Mouse (Mus musculus): ENCODE results near the gene Ccdc106. TPM values are rescaled to one million over a fixed set of nuclear protein-coding genes. Genes with fewer than 3 reads are reported as not detected.

The Ccdc106 gene
- total RNA-seq, 2 experiments from 2014 or later: 53.3 to 59.1 TPM

DNA sequence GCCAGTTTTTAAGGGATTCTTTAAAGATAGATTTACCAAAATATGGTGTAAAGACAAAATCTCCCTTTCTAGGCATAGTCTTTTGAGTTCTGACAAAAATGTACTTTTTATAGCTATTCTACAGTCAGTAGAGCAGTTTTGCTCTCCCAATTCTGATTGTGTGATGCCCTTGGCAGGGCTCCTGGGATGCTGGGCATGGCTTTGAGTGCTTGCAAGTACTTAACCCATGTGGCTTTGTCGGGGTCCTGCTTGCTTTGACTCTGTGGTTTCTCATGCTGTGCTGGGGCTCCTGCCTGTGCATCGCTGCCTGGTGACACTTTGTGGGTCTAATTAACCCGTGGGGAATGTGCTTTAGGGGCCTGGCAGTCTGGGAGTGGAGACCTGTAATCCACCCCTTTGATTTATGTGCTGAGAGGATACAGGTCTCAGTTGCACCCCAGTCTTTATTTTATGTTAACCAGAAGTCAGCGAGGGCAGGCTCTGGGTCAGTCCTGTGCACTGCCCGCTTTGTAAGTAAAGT, 66.6 kb downstream of the Ccdc106 start:
- H3K27ac ChIP-seq: no peak overlapping the region
- H3K4me3 ChIP-seq: no peak overlapping the region
- no peak for TF ChIP-seq CTCF (IDR thresholded peaks at IDR 0.05)
- intact Hi-C loops (cut with DNase I): no loop called here
- no peak for DNase-seq (ENCODE audit: extremely low spot score in 1 of 2, low spot score in 2 of 2)

DNA sequence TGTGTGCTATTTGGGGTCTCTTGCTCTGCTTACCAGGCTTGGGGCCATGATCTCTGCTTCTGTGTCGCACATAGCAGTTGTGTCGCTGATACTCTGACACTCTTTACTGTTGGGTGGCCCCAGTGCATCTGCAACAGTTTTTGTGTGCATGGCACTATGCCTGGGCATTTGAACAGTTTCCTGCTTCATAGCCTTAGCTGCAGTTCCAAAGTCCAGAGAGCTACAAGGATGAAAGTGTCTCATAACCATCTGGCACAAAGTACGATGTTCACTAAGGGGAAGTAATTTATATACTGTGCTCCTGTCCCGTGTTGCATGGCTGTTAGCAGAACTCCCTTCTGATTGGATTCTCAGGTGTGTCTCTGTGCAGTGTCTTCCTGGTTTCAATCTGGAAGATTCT, 67.5 kb downstream of the Ccdc106 start:
- no peak for TF ChIP-seq CTCF (IDR thresholded peaks at IDR 0.05)
- H3K27ac ChIP-seq: no peak overlapping the region
- intact Hi-C loops (cut with DNase I): no loop called here
- H3K4me3 ChIP-seq: no peak overlapping the region
- DNase-seq (ENCODE audit: extremely low spot score in 1 of 2, low spot score in 2 of 2): no peak

DNA sequence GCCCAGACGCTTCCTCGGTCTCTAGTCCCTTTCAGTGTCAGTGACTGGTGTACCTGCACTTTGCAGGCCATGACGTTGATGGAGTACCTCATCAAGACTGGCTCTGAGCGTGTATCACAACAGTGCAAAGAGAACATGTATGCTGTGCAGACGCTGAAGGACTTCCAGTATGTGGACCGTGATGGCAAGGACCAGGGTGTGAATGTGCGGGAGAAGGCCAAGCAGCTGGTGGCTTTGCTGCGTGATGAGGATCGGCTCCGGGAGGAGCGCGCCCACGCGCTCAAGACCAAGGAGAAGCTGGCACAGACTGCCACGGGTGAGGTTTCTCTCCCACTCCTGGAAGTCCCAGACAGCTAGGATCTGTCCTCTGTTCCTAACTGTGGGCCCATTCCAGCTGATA, 69.5 kb downstream of the Ccdc106 start:
- DNase-seq (ENCODE audit: extremely low spot score in 1 of 2, low spot score in 2 of 2): peak in 1 of 2 experiments; percentile 51
- intact Hi-C loops (cut with DNase I): no loop called here

DNA sequence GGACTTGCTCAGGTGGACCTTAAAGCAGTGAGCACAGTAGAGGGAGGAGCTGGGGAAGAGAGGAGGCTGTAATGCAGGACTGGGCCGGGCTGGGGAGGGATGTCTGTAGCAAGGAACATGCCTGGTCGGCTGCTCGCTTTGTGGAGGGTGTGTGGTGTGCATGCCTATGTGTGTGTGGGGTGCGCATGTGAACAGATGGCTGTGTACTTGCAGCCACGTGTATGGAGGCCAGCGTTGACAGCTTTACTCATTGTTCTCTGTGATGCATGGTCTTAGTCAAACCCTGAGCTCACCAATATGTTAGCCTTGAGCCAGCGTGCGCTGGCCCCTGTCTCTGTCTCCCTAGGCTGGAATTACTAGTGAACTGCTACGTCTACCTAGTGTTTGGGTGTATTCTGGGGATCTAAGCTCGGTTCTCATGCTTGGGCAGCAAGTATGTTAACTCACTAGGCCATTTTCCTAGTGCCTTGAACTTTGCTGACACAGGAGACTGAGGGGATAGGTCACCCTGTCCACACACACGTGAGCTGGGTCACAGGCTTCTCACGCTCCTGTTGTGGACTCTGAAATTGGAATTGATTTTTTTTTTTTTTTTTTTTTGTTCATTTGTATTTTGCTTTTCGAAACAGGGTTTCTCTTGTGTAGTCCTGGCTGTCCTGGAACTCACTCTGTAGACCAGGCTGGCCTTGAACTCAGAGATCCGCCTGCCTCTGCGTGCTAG, 70.8 kb downstream of the Ccdc106 start:
- Histone ChIP-seq H3K4me3 (no peak overlapping the region), H3K27ac (peak overlapping the region; percentile 28; the same call in 1 of the 2 replicates)
- intact Hi-C loops (cut with DNase I): no loop called here
- TF ChIP-seq CTCF (IDR thresholded peaks at IDR 0.05): no peak
- no peak for DNase-seq (ENCODE audit: extremely low spot score in 1 of 2, low spot score in 2 of 2)

More for the DNA sequence above, 69.5 kb downstream of the Ccdc106 start:
- no peak overlapping the region for H3K4me3 ChIP-seq
- TF ChIP-seq CTCF (IDR thresholded peaks at IDR 0.05): no peak
- peak overlapping the region; percentile 36; the same call in 1 of the 2 replicates for H3K27ac ChIP-seq

DNA sequence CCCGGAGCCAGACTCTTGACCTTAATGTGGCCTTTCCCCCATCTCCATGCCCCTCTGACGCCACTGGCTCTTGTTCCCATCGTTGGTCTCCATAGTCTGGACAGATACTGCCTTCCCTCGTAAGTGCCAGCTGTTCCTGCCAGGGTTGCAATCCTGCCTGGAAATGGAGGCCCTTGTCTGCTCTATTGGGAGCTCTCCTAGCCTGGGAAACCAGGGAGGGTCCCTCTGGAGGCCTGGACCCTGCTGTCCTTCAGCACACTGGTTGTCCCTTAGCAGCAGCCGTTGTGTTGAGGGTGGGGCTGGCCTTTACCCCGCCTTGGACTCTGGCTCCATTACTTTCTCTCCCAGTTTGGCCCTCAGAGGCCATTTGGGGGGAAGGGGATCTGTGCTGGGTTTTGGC, 72.0 kb downstream of the Ccdc106 start:
- intact Hi-C loops (cut with DNase I): no loop called here
- H3K27ac ChIP-seq: peak overlapping the region; percentile 71
- no peak for DNase-seq (ENCODE audit: extremely low spot score in 1 of 2, low spot score in 2 of 2)

DNA sequence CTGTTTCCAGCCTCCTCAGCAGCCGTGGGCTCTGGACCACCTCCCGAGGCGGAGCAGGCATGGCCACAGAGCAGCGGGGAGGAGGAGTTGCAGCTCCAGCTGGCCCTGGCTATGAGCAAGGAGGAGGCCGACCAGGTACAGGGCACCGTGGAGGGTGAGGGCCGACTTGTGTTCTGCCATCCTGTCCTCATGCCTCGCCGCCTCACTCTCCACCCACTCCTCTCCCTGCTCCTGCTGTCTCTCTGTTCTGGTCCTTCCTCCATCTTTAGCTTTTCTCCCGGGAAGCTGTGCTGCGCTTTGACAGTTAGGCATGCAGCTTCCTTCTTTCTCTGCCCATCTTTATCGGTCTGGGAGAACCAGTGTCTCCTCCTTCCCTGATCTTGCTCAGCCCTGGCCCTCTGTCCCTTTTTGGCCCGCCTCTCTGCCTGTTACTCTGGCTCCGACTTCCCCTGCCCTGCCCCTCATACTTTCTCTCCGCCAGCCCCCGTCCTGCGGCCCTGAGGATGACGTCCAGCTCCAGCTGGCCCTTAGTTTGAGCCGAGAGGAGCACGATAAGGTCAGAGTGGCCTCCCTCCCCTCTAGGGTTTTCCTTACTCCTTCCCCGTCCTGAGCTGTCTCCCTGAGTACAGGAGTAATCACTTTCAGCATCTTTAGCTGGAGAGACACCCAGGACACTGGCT, 72.6 kb downstream of the Ccdc106 start:
- H3K27ac ChIP-seq: peak overlapping the region; percentile 71
- no peak overlapping the region for H3K4me3 ChIP-seq
- peak in 1 of 2 experiments; percentile 40 for DNase-seq (ENCODE audit: extremely low spot score in 1 of 2, low spot score in 2 of 2)
- intact Hi-C loops (cut with DNase I): no loop called here
- no peak for TF ChIP-seq CTCF (IDR thresholded peaks at IDR 0.05)

More for the DNA sequence above, 72.0 kb downstream of the Ccdc106 start:
- no peak for TF ChIP-seq CTCF (IDR thresholded peaks at IDR 0.05)
- H3K4me3 ChIP-seq: no peak overlapping the region

DNA sequence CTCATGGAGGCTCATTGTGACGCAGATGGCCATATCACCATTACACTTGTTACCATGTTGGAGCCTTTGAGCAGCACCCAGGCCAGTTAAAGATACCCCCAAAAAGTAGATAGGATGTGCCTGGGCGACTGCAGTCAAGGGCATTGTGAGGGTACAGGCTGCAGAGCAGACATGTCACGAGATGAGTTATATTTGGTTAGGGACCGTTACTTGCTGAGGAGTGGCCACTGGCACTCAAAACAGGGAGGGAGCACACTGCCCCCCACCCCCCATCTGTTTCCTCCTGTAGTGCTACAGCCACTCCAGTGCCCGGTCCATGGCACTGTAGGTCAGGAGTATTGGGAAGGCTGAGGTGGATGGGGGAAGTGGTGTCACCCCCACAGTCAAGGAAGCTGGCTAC, 78.4 kb downstream of the Ccdc106 start:
- intact Hi-C loops (cut with DNase I): no loop called here
- no peak for DNase-seq (ENCODE audit: extremely low spot score in 1 of 2, low spot score in 2 of 2)
- Histone ChIP-seq H3K27ac (no peak overlapping the region), H3K4me3 (no peak overlapping the region)
- TF ChIP-seq CTCF (IDR thresholded peaks at IDR 0.05): no peak

DNA sequence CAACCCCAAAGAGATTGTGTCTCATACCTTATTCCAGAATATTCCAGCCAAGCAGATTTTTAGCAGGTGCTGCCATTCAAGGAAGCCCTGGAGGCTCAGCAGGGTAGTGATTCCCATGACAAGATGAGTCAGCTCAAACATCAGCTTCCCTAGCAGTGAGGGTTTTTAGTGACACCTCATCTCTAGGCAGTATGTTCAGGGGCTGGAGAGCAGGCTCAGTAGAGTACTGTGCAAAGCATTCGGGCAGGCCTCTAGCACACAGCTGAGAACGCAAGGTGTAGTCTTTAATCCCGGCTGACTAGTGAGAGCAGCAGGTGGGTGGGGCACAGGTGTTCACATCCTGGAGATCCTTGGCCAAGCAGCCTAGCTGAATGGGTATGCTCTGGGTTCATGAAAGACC, 79.4 kb downstream of the Ccdc106 start:
- no peak for DNase-seq (ENCODE audit: extremely low spot score in 1 of 2, low spot score in 2 of 2)
- intact Hi-C loops (cut with DNase I): no loop called here
- no peak; the same call in 1 of the 2 replicates for TF ChIP-seq CTCF (IDR thresholded peaks at IDR 0.05)
- H3K27ac ChIP-seq: no peak overlapping the region
- H3K4me3 ChIP-seq: no peak overlapping the region

DNA sequence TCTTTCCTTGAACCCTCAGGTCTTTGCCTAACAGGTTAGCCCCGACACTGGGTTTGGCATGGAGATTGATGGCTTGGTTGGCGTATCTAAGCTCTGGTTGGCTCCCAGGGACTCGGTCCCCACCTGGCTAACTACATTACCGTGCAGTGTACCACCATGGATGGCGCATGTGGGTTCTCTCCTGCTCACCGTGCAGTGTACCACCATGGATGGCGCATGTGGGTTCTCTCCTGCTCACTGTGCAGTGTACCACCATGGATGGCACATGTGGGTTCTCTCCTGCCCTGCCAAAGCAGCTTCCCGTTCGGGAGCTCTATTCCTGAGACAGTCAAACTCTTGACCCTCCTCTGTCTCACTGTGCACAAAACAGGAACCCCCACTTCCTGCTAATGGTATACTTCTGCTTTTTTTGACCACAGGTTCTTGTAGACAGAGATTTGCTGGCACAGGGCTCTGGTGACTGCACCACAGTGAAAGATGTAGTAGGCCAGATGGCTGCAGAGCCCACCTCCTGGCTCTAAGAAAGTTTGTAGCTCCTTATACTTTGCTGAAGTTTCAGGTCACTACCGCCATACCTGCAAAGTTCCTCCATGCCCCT, 80.8 kb downstream of the Ccdc106 start:
- no peak overlapping the region for H3K4me3 ChIP-seq
- no peak for TF ChIP-seq CTCF (IDR thresholded peaks at IDR 0.05)
- no peak for DNase-seq (ENCODE audit: extremely low spot score in 1 of 2, low spot score in 2 of 2)
- intact Hi-C loops (cut with DNase I): no loop called here
- H3K27ac ChIP-seq: no peak overlapping the region

DNA sequence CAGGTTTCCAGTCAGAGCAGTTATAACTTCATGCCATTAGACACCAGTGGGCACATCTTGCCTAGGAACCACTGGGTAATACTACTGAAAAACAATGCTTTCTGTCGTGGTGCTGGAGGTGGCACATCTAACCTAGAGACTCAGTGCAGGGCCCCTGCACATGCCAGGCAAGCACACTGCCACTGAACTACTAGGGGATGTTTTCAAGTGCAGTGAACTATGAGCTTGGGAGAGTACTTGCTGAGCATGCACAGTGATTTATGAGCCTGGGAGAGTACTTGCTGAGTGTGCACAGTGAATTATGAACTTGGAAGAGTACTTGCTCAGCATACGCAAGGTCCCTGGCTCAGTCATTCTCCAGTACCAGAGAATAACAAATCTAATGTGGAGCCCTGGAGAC, 82.2 kb downstream of the Ccdc106 start:
- no peak for DNase-seq (ENCODE audit: extremely low spot score in 1 of 2, low spot score in 2 of 2)
- Histone ChIP-seq H3K4me3 (no peak overlapping the region), H3K27ac (no peak overlapping the region)
- intact Hi-C loops (cut with DNase I): no loop called here
- TF ChIP-seq CTCF (IDR thresholded peaks at IDR 0.05): no peak

DNA sequence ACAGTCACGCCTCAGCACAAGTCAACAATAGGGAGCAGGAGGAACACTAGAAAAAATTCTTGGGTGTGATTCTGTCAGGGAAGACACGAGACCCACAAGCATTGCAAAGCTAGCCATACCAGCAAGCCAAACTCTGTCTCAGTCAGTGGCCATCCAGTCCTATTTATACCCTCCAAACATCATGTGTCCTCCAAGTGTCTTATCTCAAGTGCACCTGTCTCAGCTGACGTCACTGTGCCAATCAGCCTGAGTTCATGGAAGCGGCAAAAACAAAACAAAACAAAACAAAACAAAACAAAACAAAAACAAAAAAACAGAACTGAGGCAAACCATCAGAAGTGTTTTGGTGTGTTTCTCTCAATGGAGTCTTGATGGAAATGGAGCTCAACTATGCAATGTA, 87.9 kb downstream of the Ccdc106 start:
- no peak overlapping the region for H3K27ac ChIP-seq
- no peak for DNase-seq (ENCODE audit: extremely low spot score in 1 of 2, low spot score in 2 of 2)
- intact Hi-C loops (cut with DNase I): no loop called here
- TF ChIP-seq CTCF (IDR thresholded peaks at IDR 0.05): no peak
- no peak overlapping the region for H3K4me3 ChIP-seq

DNA sequence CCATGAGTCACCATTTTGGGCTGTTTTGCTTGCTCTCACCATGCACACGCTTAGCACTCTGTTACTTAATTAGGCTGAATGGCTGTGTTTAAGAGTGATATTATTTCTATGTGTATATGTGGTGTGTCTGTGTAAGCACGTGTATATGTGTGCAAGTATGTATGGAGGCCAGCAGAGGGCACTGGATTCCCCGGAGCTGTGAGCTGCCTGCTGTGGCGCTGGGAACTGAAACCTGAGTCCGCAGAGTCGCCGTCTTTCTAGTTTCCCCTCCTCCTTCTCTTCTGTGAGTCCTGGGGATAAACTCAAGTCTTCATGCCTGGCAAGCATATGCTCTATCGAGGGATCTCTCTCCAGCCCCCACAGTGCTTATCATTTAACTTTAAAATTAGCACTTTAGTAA, 88.9 kb downstream of the Ccdc106 start:
- intact Hi-C loops (cut with DNase I): no loop called here
- DNase-seq (ENCODE audit: extremely low spot score in 1 of 2, low spot score in 2 of 2): no peak
- no peak for TF ChIP-seq CTCF (IDR thresholded peaks at IDR 0.05)

More for the DNA sequence above, 88.9 kb downstream of the Ccdc106 start:
- no peak overlapping the region for H3K27ac ChIP-seq
- no peak overlapping the region for H3K4me3 ChIP-seq

Other genes with a start within 250 kb of the Ccdc106 start
- not detected for gene Fam71e2, start 249.3 kb upstream of the Ccdc106 start, total RNA-seq (2021)
- under 1 TPM; 0.36 to 0.58 TPM for gene Il11, start 237.7 kb upstream of the Ccdc106 start, total RNA-seq (2021)
- not detected for gene Tmem190, start 237.6 kb upstream of the Ccdc106 start, total RNA-seq (2021)
- gene Tmem238, start 230.9 kb upstream of the Ccdc106 start, total RNA-seq (2021): 1 to 10 TPM; 2.5 to 4.0 TPM
- 100 to 1,000 TPM; 421 to 437 TPM for gene Rpl28, start 227.7 kb upstream of the Ccdc106 start, total RNA-seq (2021)
- 100 to 1,000 TPM; 104 to 117 TPM for gene Ube2s, start 208.0 kb upstream of the Ccdc106 start, total RNA-seq (2021)
- 100 to 1,000 TPM; 134 to 138 TPM for gene Shisa7, start 175.9 kb upstream of the Ccdc106 start, total RNA-seq (2021)
- gene Isoc2b, start 150.3 kb upstream of the Ccdc106 start, total RNA-seq (2021): 1 to 10 TPM; 6.9 to 9.3 TPM
- gene Isoc2a, start 143.4 kb upstream of the Ccdc106 start, total RNA-seq (2021): 10 to 100 TPM; 11.3 to 12.6 TPM
- gene Gm36210, start 114.0 kb upstream of the Ccdc106 start, total RNA-seq (2021): under 1 TPM; 0.27 to 0.28 TPM
- 10 to 100 TPM; 15.8 to 16.4 TPM for gene Zfp628, start 105.3 kb upstream of the Ccdc106 start, total RNA-seq (2021)
- gene Nat14, start 98.5 kb upstream of the Ccdc106 start, total RNA-seq (2021): 100 to 1,000 TPM in 1 of 2 experiments, 10 to 100 TPM in 1; 99.7 to 109 TPM
- 1 to 10 TPM; 2.8 to 4.4 TPM for gene Ssc5d, start 94.8 kb upstream of the Ccdc106 start, total RNA-seq (2021)
- under 1 TPM in 1 of 2 experiments, not detected in 1; 0.91 TPM for gene Sbk2, start 56.1 kb upstream of the Ccdc106 start, total RNA-seq (2021)
- gene Sbk3, start 49.4 kb upstream of the Ccdc106 start, total RNA-seq (2021): 1 to 10 TPM; 1.1 to 1.5 TPM
- 10 to 100 TPM; 28.9 to 33.0 TPM for gene Zfp579, start 24.4 kb upstream of the Ccdc106 start, total RNA-seq (2021)
- gene Zfp524, start 6.1 kb upstream of the Ccdc106 start, total RNA-seq (2021): 1 to 10 TPM; 6.3 to 6.5 TPM
- gene Fiz1, start 5.9 kb upstream of the Ccdc106 start, total RNA-seq (2021): 10 to 100 TPM; 24.1 to 26.3 TPM
- gene Gm44973, start 5.1 kb upstream of the Ccdc106 start, total RNA-seq (2021): not detected
- 10 to 100 TPM; 36.3 to 40.3 TPM for gene Zfp865, start 177 bp upstream of the Ccdc106 start, total RNA-seq (2021)
- gene 4632433K11Rik, start 13.6 kb downstream of the Ccdc106 start, total RNA-seq (2021): not detected
- gene Zfp784, start 17.9 kb downstream of the Ccdc106 start, total RNA-seq (2021): 1 to 10 TPM; 4.2 to 5.5 TPM
- gene Zfp580, start 31.0 kb downstream of the Ccdc106 start, total RNA-seq (2021): 10 to 100 TPM; 30.5 to 32.5 TPM
- 100 to 1,000 TPM; 183 to 187 TPM for gene U2af2, start 41.6 kb downstream of the Ccdc106 start, total RNA-seq (2021)
- 100 to 1,000 TPM; 470 to 471 TPM for gene Epn1, start 59.7 kb downstream of the Ccdc106 start, total RNA-seq (2021)
- not detected for gene Rfpl4, start 96.4 kb downstream of the Ccdc106 start, total RNA-seq (2021)
- under 1 TPM in 1 of 2 experiments, not detected in 1; 0.58 TPM for gene Rasl2-9, start 105.4 kb downstream of the Ccdc106 start, total RNA-seq (2021)
- gene Vmn1r55, start 129.1 kb downstream of the Ccdc106 start, total RNA-seq (2021): not detected
- not detected for gene Vmn1r56, start 176.2 kb downstream of the Ccdc106 start, total RNA-seq (2021)
- gene Vmn1r57, start 197.9 kb downstream of the Ccdc106 start, total RNA-seq (2021): not detected

Measured in left cerebral cortex, adult 2 months (tissue).